In genomic region chr2:49417018-49417604, GRCm38 (mm10) we compare ENCODE assay signal across 9 mouse cellular contexts. TPM values are rescaled to one million over a fixed set of nuclear protein-coding genes. Genes with fewer than 3 reads are reported as not detected.
DNase-seq lines count a peak whose midpoint lies in the region; ATAC-seq and TF ChIP-seq lines count a peak whose summit lies in the region.
"Had no signal": no experiment of that assay in that cellular context is flagged by ENCODE, and none has a peak within 500 bp of the region (broad histone marks: within the 10 kb centered on the region; RNA-seq: fewer than 3 reads in every experiment).

No protein-coding gene starts in this region.

- no peak for TF ChIP-seq CTCF in forebrain, postnatal 0 days (IDR thresholded peaks at IDR 0.05; ENCODE audit: low read depth)

- peak; percentile 75 for ATAC-seq in inflammation-experienced regulatory T-cells, adult 6 months
- no peak for ATAC-seq in hindbrain, embryonic 12.5 days (ENCODE audit: low FRiP score)
- ATAC-seq in forebrain, postnatal 0 days, result no peak

- no peaks in the 10 kb centered on the region for H3K4me1 ChIP-seq in hindbrain, embryonic 12.5 days
- H3K4me1 ChIP-seq in forebrain, postnatal 0 days (ENCODE audit: insufficient read depth), result no peaks in the 10 kb centered on the region
- H3K4me1 ChIP-seq: hindbrain, embryonic 10.5 days had no signal

- H3K9ac ChIP-seq in hindbrain, embryonic 12.5 days, result no peak overlapping the region
- H3K9ac ChIP-seq in forebrain, postnatal 0 days, result no peak overlapping the region

- no peaks in the 10 kb centered on the region for H3K36me3 ChIP-seq in hindbrain, embryonic 12.5 days
- no peaks in the 10 kb centered on the region for H3K36me3 ChIP-seq in forebrain, postnatal 0 days (ENCODE audit: insufficient read depth)
- H3K36me3 ChIP-seq: hindbrain, embryonic 10.5 days had no signal

- WGBS in hindbrain, embryonic 12.5 days, result 84% methylated on average over 10 of the region's 10 CpGs
- 80% methylated on average over 10 of the region's 10 CpGs for WGBS in forebrain, postnatal 0 days

- peak; percentile 20 to 21 for DNase-seq in heart, adult 9 months (ENCODE audit: low spot score in 2 of 2)
- DNase-seq in heart, postnatal 25 days (ENCODE audit: low spot score), result no peak
- peak; percentile 55 for DNase-seq in CD4-positive, CD25-positive, alpha-beta regulatory T cell, adult 2 months (ENCODE audit: low read depth, low spot score)
- peak; percentile 26 for DNase-seq in spleen, adult 12 weeks (ENCODE audit: low spot score)
- DNase-seq in forebrain, postnatal 0 days, result no peak
- no peak for DNase-seq in neural tube, embryonic 10.5 days (ENCODE audit: extremely low spot score, low spot score)

- H3K27ac ChIP-seq in hindbrain, embryonic 12.5 days, result no peak overlapping the region
- no peak overlapping the region for H3K27ac ChIP-seq in forebrain, postnatal 0 days (ENCODE audit: low read depth, low read length)
- H3K27ac ChIP-seq: hindbrain, embryonic 10.5 days had no signal

- H3K9me3 ChIP-seq in hindbrain, embryonic 12.5 days (replicated peaks), result no peaks in the 10 kb centered on the region
- no peaks in the 10 kb centered on the region for H3K9me3 ChIP-seq in forebrain, postnatal 0 days (ENCODE audit: low read length)
- H3K9me3 ChIP-seq: hindbrain, embryonic 10.5 days had no signal

- intact Hi-C loops in heart, postnatal 25 days (cut with DNase I), result no loop called here

- H3K27me3 ChIP-seq in hindbrain, embryonic 12.5 days, result no peaks in the 10 kb centered on the region
- H3K27me3 ChIP-seq in forebrain, postnatal 0 days (ENCODE audit: insufficient read depth, low read length), result no peaks in the 10 kb centered on the region

- H3K4me3 ChIP-seq in hindbrain, embryonic 12.5 days, result no peak overlapping the region
- H3K4me3 ChIP-seq in forebrain, postnatal 0 days (ENCODE audit: low read depth, low read length), result no peak overlapping the region
- H3K4me3 ChIP-seq: hindbrain, embryonic 10.5 days had no signal

- no peak overlapping the region for H3K4me2 ChIP-seq in hindbrain, embryonic 12.5 days (replicated peaks)
- no peak overlapping the region for H3K4me2 ChIP-seq in forebrain, postnatal 0 days (ENCODE audit: low read depth)

RNA-seq across cellular contexts. Expression of gene Epc2, which starts 34.2 kb away (rescaled TPM):
- total RNA-seq in heart, postnatal 25 days (2021), result 10 to 100 TPM; 17.9 to 18.3 TPM
- polyA plus RNA-seq in inflammation-experienced regulatory T-cells, adult 6 months (2017; shearing (Covaris generic)), result 10 to 100 TPM in 1 of 3 experiments, 1 to 10 TPM in 2; 6.4 to 11.9 (median 8.4) TPM
- polyA plus RNA-seq in hindbrain, embryonic 12.5 days (2016; fragmentation: Nextera tagmentation; extraction: Ambion mirVana), result 12.0 and 14.1 TPM in 2 replicates
- 47.7 and 80.4 TPM in 2 replicates for total RNA-seq in forebrain, postnatal 0 days (2014; rRNA removed)
- 8.0 and 9.2 TPM in 2 replicates for polyA plus RNA-seq in forebrain, postnatal 0 days (2015; fragmentation: Nextera tagmentation; extraction: Ambion mirVana)

Comparison
In these comparisons a context has a peak if more than half of its experiments do, and no peak if none do; other contexts are left out.
1. DNase-seq: peak in heart, adult 9 months (2 of 2), CD4-positive, CD25-positive, alpha-beta regulatory T cell, adult 2 months (single experiment) and spleen, adult 12 weeks (single experiment); none in heart, postnatal 25 days (single experiment), forebrain, postnatal 0 days (single experiment) and neural tube, embryonic 10.5 days (single experiment).